Mouse (Mus musculus) liver (tissue): ENCODE measurements at regions not wholly inside any gene's neighbourhood (a gene's known extent, or its start where the extent isn't known, plus 50 kb on each side); places are given as distances from the start of the nearest gene placed in this dataset.
A peak's percentile ranks its signal among the peaks of the same experiment; 100 is the strongest.

Source experiments
- DNase-seq: peaks from one replicate; pipeline ENCODE4 v3.0.0-alpha.2; 2020; ENCODE audit warnings: mixed read lengths

GRCm38 (mm10) chr8:15734461-15734860 is 688.6 kb upstream of the BB014433 start:
- DNase-seq: no peak

- DNase-seq: no peak
These were observed 685.4 kb upstream of the BB014433 start for GRCm38 (mm10) chr8:15731324-15731723.

- DNase-seq: peak; percentile 20
These were observed 683.2 kb upstream of the BB014433 start for GRCm38 (mm10) chr8:15729075-15729474.

- no peak for DNase-seq
These were observed 680.4 kb upstream of the BB014433 start for GRCm38 (mm10) chr8:15726310-15726709.
